Comparison of ENCODE assay signal across 8 mouse cellular contexts in the genomic region with DNA sequence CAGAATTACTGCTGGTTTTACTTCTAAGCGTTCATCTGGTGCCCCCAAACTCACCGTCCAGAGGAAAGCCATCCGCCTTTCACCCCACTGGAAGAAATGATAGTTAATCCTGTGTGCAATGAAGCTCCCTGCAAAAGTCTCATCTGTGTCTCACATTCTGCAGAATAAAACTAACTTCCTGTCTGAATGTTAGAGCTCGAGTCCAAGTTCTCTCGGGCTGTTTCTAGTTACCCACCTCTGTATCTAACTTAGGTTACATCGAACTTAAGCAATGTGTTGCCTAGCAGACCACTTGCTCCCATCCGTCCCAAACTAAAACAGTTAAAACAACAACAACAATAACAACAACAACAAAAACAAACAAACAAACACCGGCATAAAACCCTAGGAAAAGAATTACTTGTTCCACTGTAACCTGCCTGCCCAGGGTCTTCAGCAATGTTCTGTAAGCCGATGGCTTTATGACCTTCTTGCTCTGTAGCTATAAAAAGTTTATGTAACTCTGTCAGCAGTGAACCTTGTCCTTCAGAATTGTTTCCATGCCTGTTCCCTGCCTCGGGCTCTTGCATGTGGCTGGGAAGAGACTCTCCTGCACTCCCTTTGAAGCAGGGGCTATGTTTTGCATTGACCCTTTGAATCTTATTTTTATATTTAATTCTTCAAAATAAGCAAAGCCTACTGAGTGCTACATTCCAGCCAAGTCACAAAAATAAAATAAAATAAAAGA. TPM values are rescaled to one million over a fixed set of nuclear protein-coding genes. Genes with fewer than 3 reads are reported as not detected.
A peak's percentile ranks its signal among the peaks of the same experiment; 100 is the strongest.
DNase-seq lines count a peak whose midpoint lies in the region; ATAC-seq and TF ChIP-seq lines count a peak whose summit lies in the region.

No protein-coding gene starts in this region.

- H3K9me3 ChIP-seq in megakaryocyte, embryonic 14.5 days = peaks cover 4% of the 10 kb centered on the region; the same call in 1 of the 2 replicates
- H3K9me3 ChIP-seq in forebrain, embryonic 13.5 days (replicated peaks) = no peaks in the 10 kb centered on the region
- H3K9me3 ChIP-seq in kidney, postnatal 0 days (replicated peaks; ENCODE audit: low read length) = no peaks in the 10 kb centered on the region
- no peaks in the 10 kb centered on the region for H3K9me3 ChIP-seq in neural tube, embryonic 14.5 days (ENCODE audit: control insufficient read depth, low read length)

- peak overlapping the region; percentile 63; the same call in 1 of the 2 replicates for H3K9ac ChIP-seq in forebrain, embryonic 13.5 days
- H3K9ac ChIP-seq in kidney, postnatal 0 days (ENCODE audit: low read depth, low read length) = peak overlapping the region; percentile 46; the same call in 1 of the 2 replicates
- peak overlapping the region; percentile 52; the same call in 1 of the 2 replicates for H3K9ac ChIP-seq in neural tube, embryonic 14.5 days (replicated peaks; ENCODE audit: low read depth, low read length)

- intact Hi-C loops in left cerebral cortex, postnatal 36 days (cut with DNase I) = no loop called here

- H3K4me1 ChIP-seq in megakaryocyte, embryonic 14.5 days = peaks cover 26% of the 10 kb centered on the region
- peaks cover 19% of the 10 kb centered on the region for H3K4me1 ChIP-seq in forebrain, embryonic 13.5 days
- H3K4me1 ChIP-seq in kidney, postnatal 0 days (replicated peaks; ENCODE audit: insufficient read depth, low read length) = peaks cover 9% of the 10 kb centered on the region
- H3K4me1 ChIP-seq in neural tube, embryonic 14.5 days (ENCODE audit: control insufficient read depth, insufficient read depth, low read length) = no peaks in the 10 kb centered on the region

- peaks cover 3% of the 10 kb centered on the region for H3K36me3 ChIP-seq in megakaryocyte, embryonic 14.5 days (replicated peaks; ENCODE audit: low read length)
- no peaks in the 10 kb centered on the region for H3K36me3 ChIP-seq in forebrain, embryonic 13.5 days (ENCODE audit: poor library complexity, severe bottlenecking)
- H3K36me3 ChIP-seq in kidney, postnatal 0 days (ENCODE audit: insufficient read depth, low read length) = no peaks in the 10 kb centered on the region
- no peaks in the 10 kb centered on the region for H3K36me3 ChIP-seq in neural tube, embryonic 14.5 days (ENCODE audit: control insufficient read depth, insufficient read depth, low read length)

- no peaks in the 10 kb centered on the region for H3K27me3 ChIP-seq in megakaryocyte, embryonic 14.5 days (replicated peaks)
- H3K27me3 ChIP-seq in forebrain, embryonic 13.5 days = no peaks in the 10 kb centered on the region
- H3K27me3 ChIP-seq in kidney, postnatal 0 days (ENCODE audit: insufficient read depth, low read length) = no peaks in the 10 kb centered on the region
- no peaks in the 10 kb centered on the region for H3K27me3 ChIP-seq in neural tube, embryonic 14.5 days (ENCODE audit: control insufficient read depth, insufficient read depth, low read length)

- no peak for ATAC-seq in megakaryocyte, adult 5-6 weeks (ENCODE audit: poor library complexity, severe bottlenecking)
- ATAC-seq in forebrain, embryonic 13.5 days = no peak
- ATAC-seq in kidney, postnatal 0 days (replicated peaks; ENCODE audit: low FRiP score, low read depth) = no peak
- ATAC-seq in neural tube, embryonic 14.5 days (ENCODE audit: low read depth) = no peak

- peak; percentile 32 for DNase-seq in kidney, postnatal 0 days (ENCODE audit: low spot score)
- DNase-seq in thymus, postnatal 36 days = no peak
- no peak for DNase-seq in spleen, postnatal 10 days (ENCODE audit: low spot score in 2 of 2)
- DNase-seq in left cerebral cortex, postnatal 36 days (ENCODE audit: low spot score in 2 of 2) = no peak

- peak overlapping the region; percentile 97 for H3K4me3 ChIP-seq in megakaryocyte, embryonic 14.5 days (replicated peaks)
- peak overlapping the region; percentile 53 for H3K4me3 ChIP-seq in forebrain, embryonic 13.5 days
- H3K4me3 ChIP-seq in kidney, postnatal 0 days (replicated peaks; ENCODE audit: low read depth, low read length) = peak overlapping the region; percentile 83
- peak overlapping the region; percentile 60; the same call in 1 of the 2 replicates for H3K4me3 ChIP-seq in neural tube, embryonic 14.5 days (ENCODE audit: low read depth, low read length)

- TF ChIP-seq CTCF in kidney, postnatal 0 days (IDR thresholded peaks at IDR 0.05; ENCODE audit: low read depth) = no peak

- 65% methylated on average over 10 of the region's 10 CpGs for whole genome bisulfite sequencing in forebrain, embryonic 13.5 days
- WGBS in kidney, postnatal 0 days = 14% methylated on average over 10 of the region's 10 CpGs
- 53% methylated on average over 10 of the region's 10 CpGs for WGBS in neural tube, embryonic 14.5 days

- H3K27ac ChIP-seq in forebrain, embryonic 13.5 days = no peak overlapping the region
- H3K27ac ChIP-seq in kidney, postnatal 0 days = peak overlapping the region; percentile 87
- no peak overlapping the region for H3K27ac ChIP-seq in neural tube, embryonic 14.5 days (ENCODE audit: low read depth, low read length)

- peak overlapping the region; percentile 83 for H3K4me2 ChIP-seq in forebrain, embryonic 13.5 days
- H3K4me2 ChIP-seq in kidney, postnatal 0 days (ENCODE audit: low read length) = peak overlapping the region; percentile 68
- peak overlapping the region; percentile 67 for H3K4me2 ChIP-seq in neural tube, embryonic 14.5 days (ENCODE audit: low read depth, low read length)

RNA-seq across cellular contexts. Expression of gene Hadh, which starts 0.6 kb away (rescaled TPM):
- polyA plus RNA-seq in megakaryocyte, embryonic 14.5 days (2012; ENCODE audit: insufficient read depth, low replicate concordance) = 6.1 and 16.7 TPM in 2 replicates
- total RNA-seq in megakaryocyte, adult 5-6 weeks (2015) = 25.3 and 34.4 TPM in 2 replicates
- 26.0 and 29.6 TPM in 2 replicates for total RNA-seq in megakaryocyte, adult 5-6 weeks (2017)
- 37.2 and 40.9 TPM in 2 replicates for polyA plus RNA-seq in forebrain, embryonic 13.5 days (2015; fragmentation: Nextera tagmentation; extraction: Ambion mirVana)
- 173 and 196 TPM in 2 replicates for polyA plus RNA-seq in kidney, postnatal 0 days (2015; fragmentation: Nextera tagmentation; extraction: Ambion mirVana)
- polyA plus RNA-seq in neural tube, embryonic 14.5 days (2014; fragmentation: Nextera tagmentation; extraction: Ambion mirVana) = 18.4 and 30.6 TPM in 2 replicates
- total RNA-seq in left cerebral cortex, postnatal 36 days (2021) = 10 to 100 TPM; 18.7 to 25.0 TPM

RNA-seq across cellular contexts. Expression of gene Cyp2u1, which starts 30.5 kb away (rescaled TPM):
- polyA plus RNA-seq in megakaryocyte, embryonic 14.5 days (2012; ENCODE audit: insufficient read depth, low replicate concordance) = not detected in 2 replicates
- total RNA-seq in megakaryocyte, adult 5-6 weeks (2015) = 0.18 TPM in 1 of 2 replicates, not detected in the other
- 0.15 and 0.20 TPM in 2 replicates for total RNA-seq in megakaryocyte, adult 5-6 weeks (2017)
- polyA plus RNA-seq in forebrain, embryonic 13.5 days (2015; fragmentation: Nextera tagmentation; extraction: Ambion mirVana) = 3.4 and 4.7 TPM in 2 replicates
- 5.5 and 8.5 TPM in 2 replicates for polyA plus RNA-seq in kidney, postnatal 0 days (2015; fragmentation: Nextera tagmentation; extraction: Ambion mirVana)
- 9.0 and 9.4 TPM in 2 replicates for polyA plus RNA-seq in neural tube, embryonic 14.5 days (2014; fragmentation: Nextera tagmentation; extraction: Ambion mirVana)
- 10 to 100 TPM; 15.8 to 16.7 TPM for total RNA-seq in left cerebral cortex, postnatal 36 days (2021)
